Mouse (Mus musculus): ENCODE measurements around the gene Oasl1. TPM values are rescaled to one million over a fixed set of nuclear protein-coding genes. Genes with fewer than 3 reads are reported as not detected.

Gene Oasl1
- polyA plus RNA-seq, 1 experiment from 2014 or later, result not detected

- no peak for DNase-seq (ENCODE audit: low spot score)
- 54% methylated on average over 7 of the region's 7 CpGs for WGBS
- no peaks in the 10 kb centered on the region for H3K36me3 ChIP-seq
- H3K4me1 ChIP-seq, result peaks cover 22% of the 10 kb centered on the region
- no peaks in the 10 kb centered on the region for H3K9me3 ChIP-seq
- no peak overlapping the region for H3K27ac ChIP-seq
- H3K4me3 ChIP-seq, result no peak overlapping the region
- H3K27me3 ChIP-seq (ENCODE audit: insufficient read depth, poor library complexity, severe bottlenecking), result peaks cover 22% of the 10 kb centered on the region
These were observed 41.4 kb downstream of the Oasl1 start for GRCm38 (mm10) chr5:114964315-114964966.

GRCm38 (mm10) chr5:114964967-114965898, 42.2 kb downstream of the Oasl1 start:
- Histone ChIP-seq H3K9me3 (no peaks in the 10 kb centered on the region), H3K27ac (0 out of 2 replicates have a peak overlapping the region, but pooled peaks have one; percentile 7), H3K4me3 (no peak overlapping the region), H3K27me3 (ENCODE audit: insufficient read depth, poor library complexity, severe bottlenecking) (peaks cover 30% of the 10 kb centered on the region), H3K36me3 (no peaks in the 10 kb centered on the region), H3K4me1 (peaks cover 22% of the 10 kb centered on the region)
- DNase-seq (ENCODE audit: low spot score), result no peak
- 57% methylated on average over 17 of the region's 17 CpGs for WGBS

GRCm38 (mm10) chr5:114967523-114968268, 44.7 kb downstream of the Oasl1 start:
- H3K4me1 ChIP-seq, result peaks cover 25% of the 10 kb centered on the region
- WGBS, result 29% methylated on average over 14 of the region's 14 CpGs
- H3K36me3 ChIP-seq, result no peaks in the 10 kb centered on the region
- peaks cover 38% of the 10 kb centered on the region for H3K27me3 ChIP-seq (ENCODE audit: insufficient read depth, poor library complexity, severe bottlenecking)
- H3K27ac ChIP-seq, result no peak overlapping the region
- H3K9me3 ChIP-seq, result no peaks in the 10 kb centered on the region
- no peak for DNase-seq (ENCODE audit: low spot score)
- no peak overlapping the region for H3K4me3 ChIP-seq

- no peaks in the 10 kb centered on the region for H3K9me3 ChIP-seq
- no peak overlapping the region for H3K4me3 ChIP-seq
- no peak overlapping the region for H3K27ac ChIP-seq
- peaks cover 38% of the 10 kb centered on the region for H3K27me3 ChIP-seq (ENCODE audit: insufficient read depth, poor library complexity, severe bottlenecking)
- H3K36me3 ChIP-seq, result no peaks in the 10 kb centered on the region
- no peak for DNase-seq (ENCODE audit: low spot score)
- H3K4me1 ChIP-seq, result peaks cover 25% of the 10 kb centered on the region
- 30% methylated on average over 7 of the region's 7 CpGs for WGBS
These were observed 45.6 kb downstream of the Oasl1 start for GRCm38 (mm10) chr5:114968651-114969050.

- Histone ChIP-seq H3K27ac (no peak overlapping the region), H3K4me1 (peaks cover 24% of the 10 kb centered on the region), H3K4me3 (no peak overlapping the region), H3K27me3 (ENCODE audit: insufficient read depth, poor library complexity, severe bottlenecking) (peaks cover 38% of the 10 kb centered on the region), H3K9me3 (no peaks in the 10 kb centered on the region), H3K36me3 (no peaks in the 10 kb centered on the region)
- no peak for DNase-seq (ENCODE audit: low spot score)
- WGBS, result 14% methylated on average over 4 of the region's 4 CpGs
These were observed 46.0 kb downstream of the Oasl1 start for GRCm38 (mm10) chr5:114969064-114969463.

DNA sequence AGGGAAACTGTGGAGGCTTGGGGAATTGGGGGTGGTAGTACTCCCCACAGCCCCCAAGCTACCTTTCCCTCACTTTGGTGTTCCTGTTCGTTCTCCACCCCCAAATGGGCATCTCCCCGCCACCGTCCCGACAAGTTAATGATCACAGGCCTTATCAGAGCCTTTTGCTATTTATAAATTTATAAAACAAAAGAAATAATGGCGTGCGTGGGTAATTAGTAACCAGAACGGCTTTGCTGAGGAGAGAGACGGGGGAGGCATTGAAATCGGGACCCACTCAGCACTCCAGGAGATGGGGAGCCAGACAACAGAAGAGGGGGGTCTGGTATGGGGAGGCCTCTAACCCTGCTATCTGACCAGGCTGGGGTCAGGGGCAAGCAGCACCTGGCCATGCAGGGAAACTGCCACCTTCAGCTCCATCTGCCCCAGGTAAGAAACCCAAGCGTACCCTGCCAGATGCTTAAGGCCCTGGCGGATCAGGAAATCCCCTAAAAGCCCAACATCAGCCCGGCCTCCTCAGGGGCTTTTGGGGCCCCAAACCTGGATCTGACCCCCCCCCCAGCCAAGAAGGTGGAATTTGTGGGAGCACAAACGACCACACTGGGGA, 46.7 kb downstream of the Oasl1 start:
- Histone ChIP-seq H3K4me3 (no peak overlapping the region), H3K36me3 (no peaks in the 10 kb centered on the region), H3K4me1 (peaks cover 17% of the 10 kb centered on the region), H3K9me3 (no peaks in the 10 kb centered on the region), H3K27me3 (ENCODE audit: insufficient read depth, poor library complexity, severe bottlenecking) (peaks cover 38% of the 10 kb centered on the region), H3K27ac (no peak overlapping the region)
- 55% methylated on average over 13 of the region's 13 CpGs for WGBS
- DNase-seq (ENCODE audit: low spot score), result no peak

DNA sequence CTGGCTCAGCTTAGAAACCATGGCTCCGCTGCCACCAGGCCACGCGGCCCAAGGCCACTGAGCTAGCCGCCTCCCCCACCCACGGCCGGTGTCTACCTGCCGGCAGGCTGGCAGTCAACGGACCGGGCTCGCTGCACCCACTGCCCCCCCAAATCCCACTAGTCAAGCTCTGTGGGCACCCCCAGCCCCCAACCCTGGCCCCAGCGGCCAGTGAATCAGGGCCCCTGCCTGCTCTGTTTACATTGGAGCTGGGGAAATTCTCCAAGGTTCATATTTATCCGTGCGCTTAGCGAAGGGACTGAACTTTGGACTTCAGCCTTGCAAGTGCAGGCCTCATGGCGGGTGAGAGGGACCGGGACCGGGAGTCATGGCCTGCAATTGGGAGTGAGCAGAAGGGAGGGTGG, 47.8 kb downstream of the Oasl1 start, which contains the start of gene Hnf1a:
Gene Hnf1a, minus strand, starts transcription at position 271 of the 404 bp plus-strand sequence.
- no peak for DNase-seq (ENCODE audit: low spot score)
- Histone ChIP-seq H3K9me3 (no peaks in the 10 kb centered on the region), H3K4me3 (no peak within 1 kb of the TSS; the same call in 1 of the 2 replicates), H3K27me3 (ENCODE audit: insufficient read depth, poor library complexity, severe bottlenecking) (peaks cover 38% of the 10 kb centered on the region), H3K27ac (peak within 1 kb of the TSS; percentile 37; the same call in 1 of the 2 replicates), H3K4me1 (peaks cover 6% of the 10 kb centered on the region; the same call in 1 of the 2 replicates), H3K36me3 (no peaks in the 10 kb centered on the region)
- WGBS, result 77% methylated on average over 17 of the region's 17 CpGs

- 80% methylated on average over 9 of the region's 9 CpGs for whole genome bisulfite sequencing
- DNase-seq (ENCODE audit: low spot score), result no peak
- H3K4me1 ChIP-seq, result peaks cover 6% of the 10 kb centered on the region; the same call in 1 of the 2 replicates
These were observed 49.2 kb downstream of the Oasl1 start for GRCm38 (mm10) chr5:114972201-114972600.

DNA sequence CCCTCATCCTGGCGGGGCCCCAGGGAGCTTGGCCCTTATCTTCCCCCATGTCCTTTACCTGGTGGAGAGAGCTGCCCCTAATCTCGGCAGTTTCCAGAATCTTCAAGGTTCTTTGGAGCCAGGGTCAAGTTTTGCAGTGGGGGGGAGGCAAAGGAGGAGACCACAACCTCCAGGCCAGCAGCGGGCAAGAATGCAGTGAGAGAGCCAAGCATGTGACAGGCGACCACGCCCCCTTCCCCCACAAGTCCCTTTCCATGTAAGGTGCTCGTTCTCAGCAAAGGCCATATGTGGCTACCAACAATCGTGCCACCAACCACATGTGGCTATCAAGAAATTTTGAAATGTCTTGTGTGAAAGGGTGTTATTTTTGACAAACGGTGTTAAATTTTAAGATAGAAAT, 50.1 kb downstream of the Oasl1 start:
- H3K27ac ChIP-seq, result no peak overlapping the region
- 69% methylated on average over 8 of the region's 8 CpGs for WGBS
- no peaks in the 10 kb centered on the region for H3K36me3 ChIP-seq
- H3K4me1 ChIP-seq, result peaks cover 6% of the 10 kb centered on the region; the same call in 1 of the 2 replicates
- no peak overlapping the region for H3K4me3 ChIP-seq
- no peaks in the 10 kb centered on the region for H3K9me3 ChIP-seq
- no peak for DNase-seq (ENCODE audit: low spot score)
- H3K27me3 ChIP-seq (ENCODE audit: insufficient read depth, poor library complexity, severe bottlenecking), result peaks cover 29% of the 10 kb centered on the region

More at GRCm38 (mm10) chr5:114972201-114972600, 49.2 kb downstream of the Oasl1 start:
- H3K27me3 ChIP-seq (ENCODE audit: insufficient read depth, poor library complexity, severe bottlenecking), result peaks cover 38% of the 10 kb centered on the region
- H3K36me3 ChIP-seq, result no peaks in the 10 kb centered on the region
- no peak overlapping the region for H3K27ac ChIP-seq
- no peaks in the 10 kb centered on the region for H3K9me3 ChIP-seq
- H3K4me3 ChIP-seq, result no peak overlapping the region

DNA sequence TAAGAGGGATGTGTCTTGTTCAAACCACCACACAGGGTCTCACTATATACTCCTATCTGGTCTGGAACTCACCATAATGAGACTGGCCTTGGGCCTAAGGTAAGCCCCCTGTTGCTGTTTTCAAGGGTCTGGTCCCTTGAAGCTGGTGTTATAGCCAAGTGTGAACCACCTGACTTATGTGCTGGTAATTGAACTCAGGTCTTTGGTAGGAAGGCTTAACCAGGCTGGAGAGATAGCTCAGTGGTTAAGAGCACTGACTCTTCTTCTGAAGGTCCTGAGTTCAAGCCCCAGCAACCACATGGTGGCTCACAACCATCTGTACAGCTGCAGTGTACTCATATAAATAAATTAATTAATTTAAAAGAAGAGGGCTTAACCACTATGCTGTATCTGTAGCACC, 53.9 kb downstream of the Oasl1 start:
- DNase-seq (ENCODE audit: low spot score), result no peak
- H3K27me3 ChIP-seq (ENCODE audit: insufficient read depth, poor library complexity, severe bottlenecking), result no peaks in the 10 kb centered on the region
- H3K36me3 ChIP-seq, result no peaks in the 10 kb centered on the region
- no peaks in the 10 kb centered on the region for H3K9me3 ChIP-seq
- H3K27ac ChIP-seq, result no peak overlapping the region
- no peak overlapping the region for H3K4me3 ChIP-seq
- peaks cover 18% of the 10 kb centered on the region for H3K4me1 ChIP-seq

GRCm38 (mm10) chr5:114978473-114978872, 55.4 kb downstream of the Oasl1 start:
- H3K27me3 ChIP-seq (ENCODE audit: insufficient read depth, poor library complexity, severe bottlenecking), result no peaks in the 10 kb centered on the region
- H3K27ac ChIP-seq, result no peak overlapping the region

GRCm38 (mm10) chr5:114978888-114979249, 55.8 kb downstream of the Oasl1 start:
- Histone ChIP-seq H3K4me1 (peaks cover 18% of the 10 kb centered on the region), H3K9me3 (no peaks in the 10 kb centered on the region), H3K27ac (peak overlapping the region; percentile 78), H3K27me3 (ENCODE audit: insufficient read depth, poor library complexity, severe bottlenecking) (no peaks in the 10 kb centered on the region), H3K36me3 (no peaks in the 10 kb centered on the region), H3K4me3 (peak overlapping the region; percentile 60)
- no peak for DNase-seq (ENCODE audit: low spot score)
- WGBS, result 7% methylated on average over 6 of the region's 6 CpGs

More at GRCm38 (mm10) chr5:114978473-114978872, 55.4 kb downstream of the Oasl1 start:
- Histone ChIP-seq H3K4me1 (peaks cover 18% of the 10 kb centered on the region), H3K9me3 (no peaks in the 10 kb centered on the region), H3K36me3 (no peaks in the 10 kb centered on the region), H3K4me3 (no peak overlapping the region)
- 71% methylated on average over 11 of the region's 11 CpGs for WGBS
- DNase-seq (ENCODE audit: low spot score), result no peak

Data from heart, embryonic 10.5 days (tissue).